Mouse (Mus musculus): Measurements from ENCODE around the gene Tmem39a. TPM values are rescaled to one million over a fixed set of nuclear protein-coding genes. Genes with fewer than 3 reads are reported as not detected.

The Tmem39a gene
- polyA plus RNA-seq (2015; fragmentation: Nextera tagmentation; extraction: Ambion mirVana): 123 and 130 TPM in 2 replicates

DNA sequence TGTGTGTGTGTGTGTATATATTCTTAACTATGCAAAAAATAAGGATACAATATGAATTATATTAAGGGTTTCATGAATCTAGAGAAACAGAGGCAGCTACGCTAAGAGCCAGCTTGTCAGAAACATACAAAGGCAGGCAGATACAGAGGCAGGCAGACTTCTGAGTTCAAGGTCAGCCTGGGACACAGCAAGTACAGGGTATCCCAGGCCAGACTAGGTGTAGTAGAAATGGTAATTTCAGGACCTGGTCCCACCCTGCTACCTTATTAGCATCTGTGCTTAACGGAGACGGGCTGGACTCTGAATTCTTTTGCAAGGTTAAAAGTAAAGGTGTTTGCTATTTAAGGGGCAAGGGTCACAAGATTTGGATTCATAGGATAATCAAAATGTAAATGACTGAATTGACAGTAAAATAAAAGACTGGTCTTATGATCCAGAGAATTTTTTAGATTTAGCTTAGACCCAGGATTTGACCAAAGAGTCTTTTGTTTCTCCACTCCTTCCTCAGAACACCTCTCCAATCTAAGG is at the start of gene Tmem39a:
TSS of gene Tmem39a (plus strand) at position 478 of the 528 bp plus-strand sequence.
- WGBS: 79% methylated on average over 3 of the region's 3 CpGs

DNA sequence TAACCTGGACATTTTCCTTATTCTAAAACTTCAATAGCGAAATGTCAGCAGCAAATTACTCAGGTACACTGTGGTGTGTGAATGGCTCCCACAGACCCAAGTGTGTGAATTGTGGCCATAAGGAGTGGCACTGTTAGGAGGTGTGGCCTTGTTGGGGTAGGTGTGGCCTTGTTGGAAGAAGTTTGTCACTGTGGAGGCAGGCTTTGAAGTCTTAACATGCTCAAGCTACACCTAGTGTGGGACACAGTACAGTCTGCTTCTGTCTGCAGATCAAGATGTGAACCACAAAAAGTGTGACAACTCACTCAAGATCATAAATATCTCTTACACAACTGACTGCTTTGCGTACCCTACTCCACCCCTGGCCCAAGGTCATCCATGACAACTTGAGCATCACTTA is 47.7 kb upstream of the Tmem39a start:
- WGBS: 89% methylated on average over 2 of the region's 2 CpGs
- no peaks in the 10 kb centered on the region for H3K4me1 ChIP-seq (replicated peaks; ENCODE audit: control insufficient read depth, insufficient read depth, low read length)
- peaks cover 18% of the 10 kb centered on the region; the same call in 1 of the 2 replicates for H3K36me3 ChIP-seq (ENCODE audit: control insufficient read depth, insufficient read depth, low read length)
- H3K27ac ChIP-seq (ENCODE audit: low read length): no peak overlapping the region
- no peak for ATAC-seq (ENCODE audit: low read depth)
- no peak overlapping the region for H3K4me3 ChIP-seq (ENCODE audit: low read length)
- H3K27me3 ChIP-seq (ENCODE audit: control insufficient read depth, insufficient read depth, low read depth, low read length): no peaks in the 10 kb centered on the region
- no peak overlapping the region for H3K4me2 ChIP-seq (ENCODE audit: low read depth, low read length)
- H3K9ac ChIP-seq (ENCODE audit: low read length): no peak overlapping the region
- H3K9me3 ChIP-seq (ENCODE audit: control insufficient read depth, low read length): no peaks in the 10 kb centered on the region

More for the DNA sequence above, at the start of gene Tmem39a:
- Histone ChIP-seq H3K9ac (ENCODE audit: low read length) (no peak within 1 kb of the TSS), H3K36me3 (ENCODE audit: control insufficient read depth, insufficient read depth, low read length) (no peaks in the 10 kb centered on the region), H3K4me1 (replicated peaks; ENCODE audit: control insufficient read depth, insufficient read depth, low read length) (no peaks in the 10 kb centered on the region), H3K4me3 (ENCODE audit: low read length) (no peak within 1 kb of the TSS), H3K9me3 (ENCODE audit: control insufficient read depth, low read length) (no peaks in the 10 kb centered on the region), H3K27me3 (ENCODE audit: control insufficient read depth, insufficient read depth, low read depth, low read length) (peaks cover 5% of the 10 kb centered on the region; the same call in 1 of the 2 replicates), H3K4me2 (ENCODE audit: low read depth, low read length) (no peak within 1 kb of the TSS), H3K27ac (ENCODE audit: low read length) (no peak within 1 kb of the TSS)
- ATAC-seq (ENCODE audit: low read depth): no peak

DNA sequence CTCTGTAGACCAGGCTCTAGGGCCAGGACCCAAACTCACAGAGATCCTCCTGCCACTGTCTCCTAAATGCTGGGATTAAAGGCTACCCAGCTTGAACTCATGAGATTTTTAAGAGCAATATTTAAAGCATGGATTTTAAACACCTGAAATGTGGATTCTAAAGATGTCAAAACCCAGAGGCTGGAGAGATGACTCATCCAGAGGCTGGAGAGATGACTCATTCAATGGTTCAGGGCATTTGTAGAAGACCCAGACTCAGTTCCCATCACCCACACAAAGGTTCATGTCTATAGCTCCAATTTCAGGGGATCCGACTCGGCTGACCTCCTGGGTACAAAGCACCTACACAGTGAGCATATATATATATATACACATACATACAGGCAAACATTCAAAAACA is 39.4 kb upstream of the Tmem39a start:
- H3K4me1 ChIP-seq (replicated peaks; ENCODE audit: control insufficient read depth, insufficient read depth, low read length): peaks cover 11% of the 10 kb centered on the region
- no peak overlapping the region for H3K27ac ChIP-seq (ENCODE audit: low read length)
- no peaks in the 10 kb centered on the region for H3K27me3 ChIP-seq (ENCODE audit: control insufficient read depth, insufficient read depth, low read depth, low read length)
- ATAC-seq (ENCODE audit: low read depth): no peak
- H3K9me3 ChIP-seq (ENCODE audit: control insufficient read depth, low read length): no peaks in the 10 kb centered on the region
- H3K4me3 ChIP-seq (ENCODE audit: low read length): no peak overlapping the region
- 95% methylated on average over 2 of the region's 2 CpGs for WGBS
- peaks cover 10% of the 10 kb centered on the region for H3K36me3 ChIP-seq (ENCODE audit: control insufficient read depth, insufficient read depth, low read length)
- H3K9ac ChIP-seq (ENCODE audit: low read length): no peak overlapping the region
- no peak overlapping the region for H3K4me2 ChIP-seq (ENCODE audit: low read depth, low read length)

- H3K4me1 ChIP-seq (replicated peaks; ENCODE audit: control insufficient read depth, insufficient read depth, low read length): peaks cover 11% of the 10 kb centered on the region
- peaks cover 19% of the 10 kb centered on the region for H3K36me3 ChIP-seq (ENCODE audit: control insufficient read depth, insufficient read depth, low read length)
- H3K27me3 ChIP-seq (ENCODE audit: control insufficient read depth, insufficient read depth, low read depth, low read length): no peaks in the 10 kb centered on the region
- H3K4me3 ChIP-seq (ENCODE audit: low read length): peak overlapping the region; percentile 98
- WGBS: 20% methylated on average over 8 of the region's 8 CpGs
- no peak overlapping the region for H3K27ac ChIP-seq (ENCODE audit: low read length)
- H3K9ac ChIP-seq (ENCODE audit: low read length): peak overlapping the region; percentile 96
- peak overlapping the region; percentile 68 for H3K4me2 ChIP-seq (ENCODE audit: low read depth, low read length)
- no peaks in the 10 kb centered on the region for H3K9me3 ChIP-seq (ENCODE audit: control insufficient read depth, low read length)
- no peak for ATAC-seq (ENCODE audit: low read depth)
Observed at GRCm38 (mm10) chr16:38521211-38521987, 37.1 kb upstream of the Tmem39a start.

GRCm38 (mm10) chr16:38522129-38523084 is 36.1 kb upstream of the Tmem39a start, which contains the start of gene Timmdc1:
Gene Timmdc1 (minus strand): TSS chr16:38522663.
- H3K4me2 ChIP-seq (ENCODE audit: low read depth, low read length): peak within 1 kb of the TSS; percentile 68
- H3K36me3 ChIP-seq (ENCODE audit: control insufficient read depth, insufficient read depth, low read length): peaks cover 18% of the 10 kb centered on the region
- H3K9me3 ChIP-seq (ENCODE audit: control insufficient read depth, low read length): no peaks in the 10 kb centered on the region
- H3K9ac ChIP-seq (ENCODE audit: low read length): peak within 1 kb of the TSS; percentile 96
- ATAC-seq (ENCODE audit: low read depth): peak; percentile 99
- H3K27ac ChIP-seq (ENCODE audit: low read length): peak within 1 kb of the TSS; percentile 94
- WGBS: under 1% methylated on average over 73 of the region's 73 CpGs
- H3K4me1 ChIP-seq (replicated peaks; ENCODE audit: control insufficient read depth, insufficient read depth, low read length): peaks cover 11% of the 10 kb centered on the region
- no peaks in the 10 kb centered on the region for H3K27me3 ChIP-seq (ENCODE audit: control insufficient read depth, insufficient read depth, low read depth, low read length)
- peak within 1 kb of the TSS; percentile 98 for H3K4me3 ChIP-seq (ENCODE audit: low read length)

DNA sequence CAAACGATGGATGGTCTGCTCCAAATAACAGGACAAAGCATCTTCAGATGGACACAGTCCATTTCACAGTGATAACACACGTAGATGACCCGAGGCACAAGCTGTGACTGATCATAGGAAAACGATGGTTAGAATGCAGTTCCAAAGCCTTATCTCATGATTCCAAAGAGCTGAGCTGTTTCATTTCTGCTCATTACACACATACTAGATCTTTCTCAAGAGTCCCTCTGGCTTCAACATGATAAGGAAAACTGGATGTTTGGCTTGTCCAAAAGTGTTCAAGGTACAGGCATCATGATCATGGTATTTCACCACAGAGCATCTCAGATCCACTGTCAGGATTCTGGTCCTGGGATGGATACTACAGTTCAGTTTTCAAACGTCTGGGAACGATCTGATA is 32.2 kb upstream of the Tmem39a start:
- H3K27me3 ChIP-seq (ENCODE audit: control insufficient read depth, insufficient read depth, low read depth, low read length): no peaks in the 10 kb centered on the region
- no peak overlapping the region for H3K27ac ChIP-seq (ENCODE audit: low read length)
- H3K4me1 ChIP-seq (replicated peaks; ENCODE audit: control insufficient read depth, insufficient read depth, low read length): peaks cover 11% of the 10 kb centered on the region
- no peak for ATAC-seq (ENCODE audit: low read depth)
- H3K36me3 ChIP-seq (ENCODE audit: control insufficient read depth, insufficient read depth, low read length): peaks cover 34% of the 10 kb centered on the region
- H3K4me3 ChIP-seq (ENCODE audit: low read length): no peak overlapping the region
- WGBS: 80% methylated on average over 6 of the region's 6 CpGs
- H3K9ac ChIP-seq (ENCODE audit: low read length): no peak overlapping the region
- no peak overlapping the region for H3K4me2 ChIP-seq (ENCODE audit: low read depth, low read length)
- H3K9me3 ChIP-seq (ENCODE audit: control insufficient read depth, low read length): no peaks in the 10 kb centered on the region

DNA sequence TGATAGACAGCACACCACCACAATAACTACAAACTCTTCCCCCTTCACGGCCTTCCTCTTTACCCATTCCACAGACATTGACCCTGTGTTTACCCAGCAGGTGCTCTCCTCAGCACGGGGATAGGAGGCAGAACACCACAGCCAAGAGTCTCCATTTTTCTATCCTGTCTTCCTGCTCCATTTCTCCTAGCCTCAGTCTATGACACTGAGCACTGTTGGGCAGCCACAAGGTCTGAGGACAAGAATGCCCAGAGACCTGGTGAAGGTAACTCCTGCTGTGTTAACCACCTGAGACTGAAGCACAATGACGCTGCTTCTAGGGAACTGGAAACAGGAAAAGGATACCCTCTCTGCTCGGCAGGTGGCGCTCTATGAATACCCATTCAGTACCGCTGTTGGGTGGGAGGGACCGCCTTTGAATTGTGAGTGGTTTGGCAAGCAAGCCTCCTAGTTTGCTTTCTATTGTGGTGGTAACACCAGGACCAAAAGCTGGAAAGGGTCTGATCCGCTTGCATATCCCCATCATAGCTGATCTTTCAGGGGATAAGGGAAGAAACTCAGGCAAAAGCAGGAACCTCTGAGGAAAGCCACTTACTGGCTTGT is 21.9 kb upstream of the Tmem39a start:
- no peak overlapping the region for H3K27ac ChIP-seq (ENCODE audit: low read length)
- no peaks in the 10 kb centered on the region for H3K4me1 ChIP-seq (replicated peaks; ENCODE audit: control insufficient read depth, insufficient read depth, low read length)
- peaks cover 6% of the 10 kb centered on the region for H3K36me3 ChIP-seq (ENCODE audit: control insufficient read depth, insufficient read depth, low read length)
- ATAC-seq (ENCODE audit: low read depth): peak; percentile 59
- no peaks in the 10 kb centered on the region for H3K9me3 ChIP-seq (ENCODE audit: control insufficient read depth, low read length)
- H3K4me3 ChIP-seq (ENCODE audit: low read length): no peak overlapping the region
- no peak overlapping the region for H3K4me2 ChIP-seq (ENCODE audit: low read depth, low read length)
- H3K9ac ChIP-seq (ENCODE audit: low read length): no peak overlapping the region
- no peaks in the 10 kb centered on the region for H3K27me3 ChIP-seq (ENCODE audit: control insufficient read depth, insufficient read depth, low read depth, low read length)
- 39% methylated on average over 8 of the region's 8 CpGs for WGBS

DNA sequence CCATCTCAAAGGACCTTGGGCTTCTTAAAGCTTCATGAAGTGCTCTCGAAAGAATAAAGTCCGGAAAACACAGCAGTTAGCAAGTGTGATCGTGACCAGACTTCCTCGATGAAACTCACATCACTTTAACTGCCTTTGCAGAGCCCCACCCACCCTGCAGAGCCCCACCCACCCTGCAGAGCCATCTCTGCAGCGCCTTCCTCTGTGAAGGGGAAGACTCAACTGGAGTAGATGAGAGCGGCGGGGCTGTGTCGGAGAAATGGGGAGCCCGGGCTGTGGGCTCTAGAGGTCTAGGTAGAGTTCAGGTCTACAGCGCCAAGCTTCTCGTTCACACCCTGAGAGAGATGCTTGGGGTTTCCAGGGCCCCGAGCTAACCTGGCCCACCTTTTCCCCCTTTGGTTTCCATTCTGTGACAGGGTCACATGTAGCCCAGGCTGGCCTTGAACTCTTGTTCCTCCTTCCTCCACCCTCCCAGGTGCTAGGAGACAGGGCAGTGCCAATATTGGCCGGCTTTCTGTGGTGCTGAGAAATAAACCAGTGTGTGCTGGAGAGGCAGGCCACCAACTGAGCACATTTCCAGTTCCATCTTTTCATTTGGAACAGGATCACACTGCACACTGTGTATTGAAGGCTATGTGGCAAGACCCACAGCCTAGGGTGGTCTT is 19.6 kb upstream of the Tmem39a start:
- no peaks in the 10 kb centered on the region for H3K4me1 ChIP-seq (replicated peaks; ENCODE audit: control insufficient read depth, insufficient read depth, low read length)
- no peak for ATAC-seq (ENCODE audit: low read depth)
- H3K9me3 ChIP-seq (ENCODE audit: control insufficient read depth, low read length): no peaks in the 10 kb centered on the region
- H3K4me2 ChIP-seq (ENCODE audit: low read depth, low read length): no peak overlapping the region
- H3K9ac ChIP-seq (ENCODE audit: low read length): no peak overlapping the region
- H3K4me3 ChIP-seq (ENCODE audit: low read length): no peak overlapping the region
- no peak overlapping the region for H3K27ac ChIP-seq (ENCODE audit: low read length)
- H3K27me3 ChIP-seq (ENCODE audit: control insufficient read depth, insufficient read depth, low read depth, low read length): no peaks in the 10 kb centered on the region
- WGBS: 76% methylated on average over 13 of the region's 13 CpGs
- H3K36me3 ChIP-seq (ENCODE audit: control insufficient read depth, insufficient read depth, low read length): peaks cover 11% of the 10 kb centered on the region
